Mouse (Mus musculus) lung, adult 18-20 months (tissue): Measurements from ENCODE around the gene Garnl3.
A peak's percentile ranks its signal among the peaks of the same experiment; 100 is the strongest.

Experiments used
- DNase-seq, 2 experiments: peaks; one replicate each; pipeline ENCODE4 v3.0.0; 2022; ENCODE audit warnings: mixed read lengths in 2 of 2

Gene Garnl3

GRCm38 (mm10) chr2:33131500-33132092, at the start of gene Garnl3:
Garnl3 (minus strand) TSS chr2:33131654.
- DNase-seq: peak; percentile 77 to 78

GRCm38 (mm10) chr2:33179930-33180630, 48.6 kb upstream of the Garnl3 start:
- no peak for DNase-seq

- no peak for DNase-seq
Observed at GRCm38 (mm10) chr2:33179171-33179929, 47.9 kb upstream of the Garnl3 start.

GRCm38 (mm10) chr2:33178243-33178932, 46.9 kb upstream of the Garnl3 start:
- DNase-seq: no peak

GRCm38 (mm10) chr2:33177443-33178242, 46.2 kb upstream of the Garnl3 start:
- DNase-seq: peak in 1 of 2 experiments; percentile 41

- DNase-seq: no peak
Observed at GRCm38 (mm10) chr2:33176921-33177320, 45.5 kb upstream of the Garnl3 start.

- no peak for DNase-seq
Observed at GRCm38 (mm10) chr2:33176516-33176915, 45.1 kb upstream of the Garnl3 start.

GRCm38 (mm10) chr2:33173686-33174085, 42.2 kb upstream of the Garnl3 start:
- no peak for DNase-seq

GRCm38 (mm10) chr2:33173126-33173525, 41.7 kb upstream of the Garnl3 start:
- DNase-seq: no peak

- DNase-seq: no peak
Observed at GRCm38 (mm10) chr2:33170777-33171565, 39.5 kb upstream of the Garnl3 start.

- no peak for DNase-seq
Observed at GRCm38 (mm10) chr2:33169445-33169844, 38.0 kb upstream of the Garnl3 start.

GRCm38 (mm10) chr2:33167060-33167459, 35.6 kb upstream of the Garnl3 start:
- no peak for DNase-seq

- no peak for DNase-seq
Observed at GRCm38 (mm10) chr2:33165710-33166374, 34.4 kb upstream of the Garnl3 start.

- DNase-seq: no peak
Observed at GRCm38 (mm10) chr2:33165229-33165628, 33.8 kb upstream of the Garnl3 start.

- no peak for DNase-seq
Observed at GRCm38 (mm10) chr2:33164646-33165045, 33.2 kb upstream of the Garnl3 start.

- no peak for DNase-seq
Observed at GRCm38 (mm10) chr2:33162126-33162525, 30.7 kb upstream of the Garnl3 start.

- DNase-seq: peak in 1 of 2 experiments; percentile 15
Observed at GRCm38 (mm10) chr2:33160326-33160973, 29.0 kb upstream of the Garnl3 start.

GRCm38 (mm10) chr2:33159593-33159992, 28.1 kb upstream of the Garnl3 start:
- DNase-seq: no peak

- no peak for DNase-seq
Observed at GRCm38 (mm10) chr2:33158895-33159294, 27.4 kb upstream of the Garnl3 start.

- no peak for DNase-seq
Observed at GRCm38 (mm10) chr2:33156283-33156781, 24.9 kb upstream of the Garnl3 start.
